Mouse (Mus musculus) MEL (cell line): ENCODE measurements at regions not wholly inside any gene's neighbourhood (a gene's known extent, or its start where the extent isn't known, plus 50 kb on each side); places are given as distances from the start of the nearest gene placed in this dataset.

Source experiments
- DNase-seq: peaks from one replicate; pipeline ENCODE4 v3.0.0; 2011; ENCODE audit warnings: low read depth, low spot score
- H3K27ac ChIP-seq: 2 replicates; pipeline ENCODE4 v1.5.1; 2012; ENCODE audit warnings: low read depth, mild to moderate bottlenecking, control low read depth, low read length, moderate library complexity; ENCODE audit not compliant: control insufficient read depth
- H3K27me3 ChIP-seq, 2 experiments: fragments of 150-350 bp in 1 of 2; sonication (generic) in 1 of 2; 2 replicates each; pipeline ENCODE4 v1.6.1; 2012; ENCODE audit warnings: low read length in 2 of 2, mild to moderate bottlenecking in 2 of 2, improper control_type of control experiment in 1 of 2, moderate library complexity in 1 of 2; ENCODE audit not compliant: insufficient read depth in 2 of 2, control insufficient read depth in 1 of 2
- H3K36me3 ChIP-seq, 2 experiments: 2 replicates each; pipeline ENCODE4 v1.6.1; 2012 to 2014; ENCODE audit warnings: low read length in 2 of 2, improper control_type of control experiment in 1 of 2, inconsistent platforms in 1 of 2, mild to moderate bottlenecking in 1 of 2; ENCODE audit not compliant: insufficient read depth in 2 of 2, control insufficient read depth in 1 of 2
- H3K4me1 ChIP-seq, 2 experiments: fragments of 150-350 bp in 1 of 2; sonication (generic) in 1 of 2; 2 replicates each; pipeline ENCODE4 v1.6.1; 2012; ENCODE audit warnings: low read length in 2 of 2, improper control_type of control experiment in 1 of 2, mild to moderate bottlenecking in 1 of 2; ENCODE audit not compliant: insufficient read depth in 2 of 2, control insufficient read depth in 1 of 2
- H3K4me3 ChIP-seq, 2 experiments: fragments of 150-350 bp in 1 of 2; sonication (generic) in 1 of 2; 2 replicates each; pipeline ENCODE4 v1.5.1; 2012; ENCODE audit warnings: low read depth in 2 of 2, low read length in 2 of 2, mild to moderate bottlenecking in 2 of 2, moderate library complexity in 2 of 2, control low read depth in 1 of 2, improper control_type of control experiment in 1 of 2; ENCODE audit not compliant: control insufficient read depth in 1 of 2, insufficient read depth in 1 of 2
- H3K79me2 ChIP-seq: 2 replicates; pipeline ENCODE4 v1.6.1; 2012; ENCODE audit warnings: mild to moderate bottlenecking, low read length, moderate library complexity; ENCODE audit not compliant: control insufficient read depth, poor library complexity, insufficient read depth
- H3K9ac ChIP-seq: 2 replicates; pipeline ENCODE4 v1.6.1; 2012; ENCODE audit warnings: low read depth, mild to moderate bottlenecking, control low read depth, low read length, moderate library complexity; ENCODE audit not compliant: control insufficient read depth, poor library complexity, severe bottlenecking
- H3K9me3 ChIP-seq: fragments of 150-350 bp; sonication (generic); replicated peaks from 2 replicates; pipeline ENCODE4 v1.6.1; 2012; ENCODE audit warnings: mild to moderate bottlenecking, low read length, improper control_type of control experiment, moderate library complexity; ENCODE audit not compliant: insufficient read depth
- CHD1 ChIP-seq: IDR thresholded peaks from 2 replicates; pipeline ENCODE4 v1.6.1; 2012; ENCODE audit warnings: low read depth, mild to moderate bottlenecking, inconsistent platforms, low read length, improper control_type of control experiment
- EP300 ChIP-seq, 2 experiments: IDR thresholded peaks; 2 replicates each; pipeline ENCODE4 v1.6.1; 2011; ENCODE audit warnings: improper control_type of control experiment in 2 of 2, low read length in 2 of 2, low read depth in 1 of 2, mild to moderate bottlenecking in 1 of 2
- ETS1 ChIP-seq: IDR thresholded peaks from 2 replicates; pipeline ENCODE4 v1.6.1; 2012; ENCODE audit warnings: low read depth, mild to moderate bottlenecking, inconsistent platforms, low read length, improper control_type of control experiment, moderate library complexity
- HCFC1 ChIP-seq: IDR thresholded peaks from 2 replicates; pipeline ENCODE4 v1.6.1; 2012; ENCODE audit warnings: low read depth, mild to moderate bottlenecking, inconsistent platforms, low read length, improper control_type of control experiment, moderate library complexity
- NELFE ChIP-seq: IDR thresholded peaks from 2 replicates; pipeline ENCODE4 v1.6.1; 2011; ENCODE audit warnings: low read depth, low read length, improper control_type of control experiment
- POLR2AphosphoS2 ChIP-seq: IDR thresholded peaks from 2 replicates; pipeline ENCODE4 v1.6.1; 2011; ENCODE audit warnings: low read length, improper control_type of control experiment
- SMC3 ChIP-seq: IDR thresholded peaks from 2 replicates; pipeline ENCODE4 v1.6.1; 2011; ENCODE audit warnings: low read depth, low read length, improper control_type of control experiment
- TAL1 ChIP-seq: IDR thresholded peaks from 2 replicates; pipeline ENCODE4 v1.6.1; 2012; ENCODE audit warnings: mild to moderate bottlenecking, inconsistent platforms, low read length, moderate library complexity, mixed read lengths
- TBP ChIP-seq: IDR thresholded peaks from 2 replicates; pipeline ENCODE4 v1.8.0; 2011; ENCODE audit warnings: low read depth, low read length, improper control_type of control experiment
- ZKSCAN1 ChIP-seq: IDR thresholded peaks from 2 replicates; pipeline ENCODE4 v1.6.1; 2012; ENCODE audit warnings: low read depth, mild to moderate bottlenecking, inconsistent platforms, low read length, improper control_type of control experiment, moderate library complexity

DNA sequence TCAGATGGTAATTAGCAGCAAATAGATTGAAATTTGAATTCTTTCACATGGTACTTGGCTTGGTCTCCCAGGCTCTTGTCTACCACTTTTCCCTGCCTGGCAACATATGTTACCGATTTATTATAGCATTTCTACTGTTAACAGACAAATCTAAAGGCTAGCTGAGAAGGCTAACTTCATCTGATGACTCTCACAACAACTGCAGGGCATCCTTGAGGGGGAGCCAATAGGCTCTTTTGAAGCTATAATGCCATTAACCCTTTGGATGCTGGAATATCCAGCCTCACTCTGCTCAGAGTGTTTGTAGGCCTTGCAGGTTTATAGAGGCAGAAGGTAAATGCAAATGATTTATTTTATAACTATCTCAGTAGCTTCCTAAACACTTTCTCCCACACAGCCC lies 262.2 kb downstream of the Meis1 start:
- peaks cover 17 to 37% of the 10 kb centered on the region in 2 experiments for H3K27me3 ChIP-seq
- H3K9ac ChIP-seq: no peak overlapping the region
- no peaks in the 10 kb centered on the region for H3K4me1 ChIP-seq
- TF ChIP-seq ZKSCAN1 (no peak), SMC3 (no peak), CHD1 (no peak), POLR2AphosphoS2 (no peak), TBP (no peak)
- H3K79me2 ChIP-seq: no peaks in the 10 kb centered on the region
- no peak overlapping the region for H3K27ac ChIP-seq
- no peak for DNase-seq
- H3K4me3 ChIP-seq: no peak overlapping the region
- H3K36me3 ChIP-seq: no peaks in the 10 kb centered on the region
- H3K9me3 ChIP-seq: no peaks in the 10 kb centered on the region

DNA sequence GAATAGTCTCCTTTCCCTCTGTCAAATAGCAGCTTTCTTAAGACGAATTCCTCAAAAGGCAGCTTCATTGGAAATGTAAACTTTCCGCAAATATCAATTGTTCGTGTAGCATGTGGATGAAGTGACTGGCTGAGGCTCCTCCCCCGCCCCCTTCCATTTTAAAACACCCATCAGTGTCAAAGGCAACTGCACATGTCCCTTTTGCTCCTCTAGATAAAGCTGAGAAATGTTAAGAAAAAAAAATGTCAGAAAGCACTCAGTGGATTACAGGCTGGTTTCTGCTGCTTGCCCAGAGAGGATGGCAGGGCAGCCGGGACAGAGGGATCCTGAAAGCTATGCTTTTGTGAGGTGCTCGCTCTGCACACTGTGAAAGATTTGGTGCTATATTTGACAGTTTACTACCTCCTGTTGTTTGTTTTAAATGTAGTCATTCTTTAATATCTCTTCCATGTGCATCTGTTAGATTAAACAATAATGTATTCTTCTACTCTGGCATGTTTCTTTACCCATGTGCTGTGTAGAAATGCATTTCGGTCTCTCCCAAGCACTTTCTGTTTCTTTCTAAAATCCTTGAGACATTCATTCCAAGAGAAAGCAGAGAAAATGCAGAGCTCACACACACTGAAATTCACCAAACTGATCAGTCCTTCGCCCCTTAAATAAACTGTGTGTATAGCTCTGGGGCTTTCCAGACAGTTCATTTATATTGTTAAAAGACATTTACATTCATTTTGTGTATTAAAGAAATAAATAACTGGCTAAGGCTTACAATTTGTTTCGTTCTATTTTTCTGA lies 263.9 kb downstream of the Meis1 start:
- Histone ChIP-seq H3K4me1 (no peaks in the 10 kb centered on the region), H3K27me3 (peaks cover 18 to 34% of the 10 kb centered on the region in 2 experiments), H3K79me2 (no peaks in the 10 kb centered on the region), H3K9me3 (no peaks in the 10 kb centered on the region), H3K9ac (no peak overlapping the region), H3K4me3 (no peak overlapping the region), H3K27ac (no peak overlapping the region), H3K36me3 (no peaks in the 10 kb centered on the region)
- DNase-seq: no peak
- TF ChIP-seq TAL1 (no peak), ETS1 (no peak), TBP (no peak), HCFC1 (no peak), POLR2AphosphoS2 (no peak)

DNA sequence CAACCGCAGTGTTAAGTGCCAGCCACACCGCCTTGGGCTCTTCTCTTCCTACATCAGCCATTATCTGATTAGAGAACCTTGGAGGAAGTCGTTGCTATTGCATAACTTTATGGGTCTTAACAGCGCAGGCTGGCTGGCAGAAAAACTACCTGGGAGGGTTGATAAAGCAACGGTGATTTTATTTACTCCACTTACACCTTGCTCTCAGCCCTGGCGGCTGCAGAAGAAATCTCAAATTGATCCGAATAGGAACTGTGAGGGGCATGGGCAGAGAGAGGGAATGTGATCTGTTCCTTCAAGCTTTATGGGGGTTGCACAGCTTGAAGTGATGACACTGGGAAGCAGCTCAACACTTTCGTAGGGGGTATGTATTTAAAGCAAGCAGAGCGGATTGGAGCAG lies 264.9 kb downstream of the Meis1 start:
- H3K4me1 ChIP-seq: no peaks in the 10 kb centered on the region
- no peak overlapping the region for H3K9ac ChIP-seq
- no peak overlapping the region for H3K4me3 ChIP-seq
- H3K27me3 ChIP-seq: peaks cover 21 to 32% of the 10 kb centered on the region in 2 experiments
- no peaks in the 10 kb centered on the region for H3K79me2 ChIP-seq
- no peaks in the 10 kb centered on the region for H3K36me3 ChIP-seq
- DNase-seq: peak; percentile 8
- no peaks in the 10 kb centered on the region for H3K9me3 ChIP-seq
- no peak overlapping the region for H3K27ac ChIP-seq
- TF ChIP-seq EP300 (IDR thresholded peaks at IDR 0.05; ENCODE audit: low read depth in 1 of 2, low read length in 2 of 2) (peak in 1 of 2 experiments; percentile 26; a peak in 1 of 4 replicates), NELFE (no peak)
- TF ChIP-seq, all 39 proteins: peak for 1
